12 mouse cellular contexts compared by ENCODE assay signal in genomic region chr9:32717268-32717920, GRCm38 (mm10).
DNase-seq lines count a peak whose midpoint lies in the region; ATAC-seq and TF ChIP-seq lines count a peak whose summit lies in the region.
"Had no signal": no experiment of that assay in that cellular context is flagged by ENCODE, and none has a peak within 500 bp of the region (broad histone marks: within the 10 kb centered on the region; RNA-seq: fewer than 3 reads in every experiment).

No protein-coding gene starts in this region.

- H3K9ac ChIP-seq in heart, embryonic 11.5 days (ENCODE audit: low read depth, low read length) = 0 out of 2 replicates have a peak overlapping the region, but pooled peaks have one; percentile 5
- no peak overlapping the region for H3K9ac ChIP-seq in embryonic facial prominence, embryonic 15.5 days
- H3K9ac ChIP-seq in stomach, embryonic 14.5 days (replicated peaks; ENCODE audit: low read depth, low read length) = no peak overlapping the region
- H3K9ac ChIP-seq: liver, embryonic 15.5 days had no signal

- no peak overlapping the region for H3K4me3 ChIP-seq in heart, embryonic 11.5 days (ENCODE audit: low read depth, low read length)
- no peak overlapping the region for H3K4me3 ChIP-seq in left cerebral cortex, adult 2 months
- no peak overlapping the region for H3K4me3 ChIP-seq in embryonic facial prominence, embryonic 15.5 days (replicated peaks)
- no peak overlapping the region for H3K4me3 ChIP-seq in stomach, embryonic 14.5 days (ENCODE audit: low read depth, low read length)
- H3K4me3 ChIP-seq: liver, embryonic 15.5 days had no signal

- H3K36me3 ChIP-seq in heart, embryonic 11.5 days (ENCODE audit: control insufficient read depth, insufficient read depth, low read length) = no peaks in the 10 kb centered on the region
- H3K36me3 ChIP-seq in embryonic facial prominence, embryonic 15.5 days = no peaks in the 10 kb centered on the region
- no peaks in the 10 kb centered on the region for H3K36me3 ChIP-seq in stomach, embryonic 14.5 days (ENCODE audit: control insufficient read depth, insufficient read depth, low read length)
- H3K36me3 ChIP-seq: liver, embryonic 15.5 days had no signal

- intact Hi-C loops in left cerebral cortex, adult 2 months (cut with DNase I) = no loop called here

- 72% methylated on average over 12 of the region's 12 CpGs for WGBS in heart, embryonic 11.5 days (ENCODE audit: insufficient replicate concordance)
- 61% methylated on average over 12 of the region's 12 CpGs for WGBS in embryonic facial prominence, embryonic 15.5 days
- 71% methylated on average over 12 of the region's 12 CpGs for WGBS in stomach, embryonic 14.5 days

- H3K4me1 ChIP-seq in heart, embryonic 11.5 days (ENCODE audit: control insufficient read depth, insufficient read depth, low read length) = peaks cover 60% of the 10 kb centered on the region
- H3K4me1 ChIP-seq in embryonic facial prominence, embryonic 15.5 days = peaks cover 86% of the 10 kb centered on the region
- H3K4me1 ChIP-seq in stomach, embryonic 14.5 days (ENCODE audit: control insufficient read depth, insufficient read depth, low read length) = peaks cover 66% of the 10 kb centered on the region

- no peak overlapping the region for H3K27ac ChIP-seq in heart, embryonic 11.5 days (ENCODE audit: low read depth, low read length)
- peak overlapping the region; percentile 59; the same call in 1 of the 2 replicates for H3K27ac ChIP-seq in left cerebral cortex, adult 2 months
- peak overlapping the region; percentile 65 for H3K27ac ChIP-seq in embryonic facial prominence, embryonic 15.5 days (replicated peaks)
- H3K27ac ChIP-seq in stomach, embryonic 14.5 days (ENCODE audit: low read length) = peak overlapping the region; percentile 35
- H3K27ac ChIP-seq: liver, embryonic 15.5 days had no signal

- H3K27me3 ChIP-seq in heart, embryonic 11.5 days (ENCODE audit: control insufficient read depth, insufficient read depth, low read length) = no peaks in the 10 kb centered on the region
- no peaks in the 10 kb centered on the region for H3K27me3 ChIP-seq in embryonic facial prominence, embryonic 15.5 days
- H3K27me3 ChIP-seq in stomach, embryonic 14.5 days (ENCODE audit: control insufficient read depth, insufficient read depth, low read length) = no peaks in the 10 kb centered on the region
- H3K27me3 ChIP-seq: CH12.LX; liver, embryonic 15.5 days had no signal

- no peaks in the 10 kb centered on the region for H3K9me3 ChIP-seq in heart, embryonic 11.5 days (replicated peaks; ENCODE audit: control insufficient read depth, low read length)
- no peaks in the 10 kb centered on the region for H3K9me3 ChIP-seq in embryonic facial prominence, embryonic 15.5 days (replicated peaks)
- H3K9me3 ChIP-seq in stomach, embryonic 14.5 days (ENCODE audit: control insufficient read depth, low read depth, low read length) = no peaks in the 10 kb centered on the region
- H3K9me3 ChIP-seq: liver, embryonic 15.5 days had no signal

- no peak for DNase-seq in heart, adult 8-10 months (ENCODE audit: low spot score)
- no peak for DNase-seq in left cerebral cortex, adult 2 months (ENCODE audit: extremely low spot score in 1 of 2, low spot score in 2 of 2)
- no peak for DNase-seq in left cerebral cortex, adult 9 months (ENCODE audit: low spot score in 2 of 2)
- DNase-seq in urinary bladder, postnatal 14 days (ENCODE audit: low spot score) = no peak
- DNase-seq in right cerebral cortex, postnatal 36 days (ENCODE audit: low spot score in 2 of 2) = no peak
- DNase-seq: cerebellum, adult 8-10 months; layer of hippocampus, adult 9-11 months had no signal

- ATAC-seq in heart, embryonic 11.5 days (replicated peaks; ENCODE audit: insufficient number of reproducible peaks, low FRiP score, low TSS enrichment) = no peak
- no peak for ATAC-seq in embryonic facial prominence, embryonic 15.5 days (ENCODE audit: insufficient number of reproducible peaks, low FRiP score, low TSS enrichment, low read depth)
- no peak for ATAC-seq in stomach, embryonic 14.5 days (ENCODE audit: insufficient number of reproducible peaks, insufficient read depth, low FRiP score, low read depth)

- TF ChIP-seq CTCF in left cerebral cortex, adult 2 months (IDR thresholded peaks at IDR 0.05) = no peak

- H3K4me2 ChIP-seq in heart, embryonic 11.5 days = no peak overlapping the region
- no peak overlapping the region for H3K4me2 ChIP-seq in embryonic facial prominence, embryonic 15.5 days (replicated peaks)
- H3K4me2 ChIP-seq in stomach, embryonic 14.5 days (replicated peaks; ENCODE audit: low read depth, low read length) = no peak overlapping the region
- H3K4me2 ChIP-seq: liver, embryonic 15.5 days had no signal
